Mouse (Mus musculus): ENCODE results near the gene Ifna5. TPM values are rescaled to one million over a fixed set of nuclear protein-coding genes. Genes with fewer than 3 reads are reported as not detected.

Ifna5 gene
- polyA plus RNA-seq, 1 experiment from 2014 or later = not detected

Other genes with a start within 250 kb of the Ifna5 start
- not detected in 2 replicates for gene Ifna9, start 243.1 kb upstream of the Ifna5 start, polyA plus RNA-seq (2016; fragmentation: Nextera tagmentation; extraction: Ambion mirVana)
- not detected in 2 replicates for gene Ifna12, start 232.1 kb upstream of the Ifna5 start, polyA plus RNA-seq (2016; fragmentation: Nextera tagmentation; extraction: Ambion mirVana)
- not detected in 2 replicates for gene C87499, start 201.1 kb upstream of the Ifna5 start, polyA plus RNA-seq (2016; fragmentation: Nextera tagmentation; extraction: Ambion mirVana)
- not detected in 2 replicates for gene Ifna13, start 191.1 kb upstream of the Ifna5 start, polyA plus RNA-seq (2016; fragmentation: Nextera tagmentation; extraction: Ambion mirVana)
- gene Ifna16, start 158.6 kb upstream of the Ifna5 start, polyA plus RNA-seq (2016; fragmentation: Nextera tagmentation; extraction: Ambion mirVana) = not detected in 2 replicates
- gene Ifna2, start 151.6 kb upstream of the Ifna5 start, polyA plus RNA-seq (2016; fragmentation: Nextera tagmentation; extraction: Ambion mirVana) = not detected in 2 replicates
- gene Ifnab, start 144.2 kb upstream of the Ifna5 start, polyA plus RNA-seq (2016; fragmentation: Nextera tagmentation; extraction: Ambion mirVana) = not detected in 2 replicates
- gene Gm26566, start 113.7 kb upstream of the Ifna5 start, polyA plus RNA-seq (2016; fragmentation: Nextera tagmentation; extraction: Ambion mirVana) = 0.83 and 1.1 TPM in 2 replicates
- gene Klhl9, start 113.1 kb upstream of the Ifna5 start, polyA plus RNA-seq (2016; fragmentation: Nextera tagmentation; extraction: Ambion mirVana) = 108 and 112 TPM in 2 replicates
- not detected in 2 replicates for gene Gm13271, start 80.7 kb upstream of the Ifna5 start, polyA plus RNA-seq (2016; fragmentation: Nextera tagmentation; extraction: Ambion mirVana)
- 0.14 TPM in 1 of 2 replicates, not detected in the other for gene Gm13283, start 75.4 kb upstream of the Ifna5 start, polyA plus RNA-seq (2016; fragmentation: Nextera tagmentation; extraction: Ambion mirVana)
- gene Gm13290, start 61.7 kb upstream of the Ifna5 start, polyA plus RNA-seq (2016; fragmentation: Nextera tagmentation; extraction: Ambion mirVana) = 0.33 and 0.35 TPM in 2 replicates
- not detected in 2 replicates for gene Gm13289, start 58.6 kb upstream of the Ifna5 start, polyA plus RNA-seq (2016; fragmentation: Nextera tagmentation; extraction: Ambion mirVana)
- 0.24 TPM in 1 of 2 replicates, not detected in the other for gene Gm13272, start 55.7 kb upstream of the Ifna5 start, polyA plus RNA-seq (2016; fragmentation: Nextera tagmentation; extraction: Ambion mirVana)
- 0.15 and 0.33 TPM in 2 replicates for gene Ifnz, start 53.4 kb upstream of the Ifna5 start, polyA plus RNA-seq (2016; fragmentation: Nextera tagmentation; extraction: Ambion mirVana)
- gene Gm13276, start 49.8 kb upstream of the Ifna5 start, polyA plus RNA-seq (2016; fragmentation: Nextera tagmentation; extraction: Ambion mirVana) = not detected in 2 replicates
- gene Gm13277, start 46.9 kb upstream of the Ifna5 start, polyA plus RNA-seq (2016; fragmentation: Nextera tagmentation; extraction: Ambion mirVana) = not detected in 2 replicates
- not detected in 2 replicates for gene Gm13278, start 44.0 kb upstream of the Ifna5 start, polyA plus RNA-seq (2016; fragmentation: Nextera tagmentation; extraction: Ambion mirVana)
- not detected in 2 replicates for gene Gm13275, start 41.0 kb upstream of the Ifna5 start, polyA plus RNA-seq (2016; fragmentation: Nextera tagmentation; extraction: Ambion mirVana)
- gene Gm13279, start 38.1 kb upstream of the Ifna5 start, polyA plus RNA-seq (2016; fragmentation: Nextera tagmentation; extraction: Ambion mirVana) = not detected in 2 replicates
- gene Gm13285, start 35.9 kb upstream of the Ifna5 start, polyA plus RNA-seq (2016; fragmentation: Nextera tagmentation; extraction: Ambion mirVana) = 1.1 TPM in 1 of 2 replicates, not detected in the other
- gene Gm13287, start 32.3 kb upstream of the Ifna5 start, polyA plus RNA-seq (2016; fragmentation: Nextera tagmentation; extraction: Ambion mirVana) = 1.2 TPM in 1 of 2 replicates, not detected in the other
- gene Gm13288, start 30.0 kb upstream of the Ifna5 start, polyA plus RNA-seq (2016; fragmentation: Nextera tagmentation; extraction: Ambion mirVana) = not detected in 2 replicates
- gene Ifna7, start 19.3 kb upstream of the Ifna5 start, polyA plus RNA-seq (2016; fragmentation: Nextera tagmentation; extraction: Ambion mirVana) = not detected in 2 replicates
- gene Ifna11, start 15.6 kb upstream of the Ifna5 start, polyA plus RNA-seq (2016; fragmentation: Nextera tagmentation; extraction: Ambion mirVana) = not detected in 2 replicates
- not detected in 2 replicates for gene Ifna6, start 8.1 kb upstream of the Ifna5 start, polyA plus RNA-seq (2016; fragmentation: Nextera tagmentation; extraction: Ambion mirVana)
- not detected in 2 replicates for gene Ifna4, start 6.3 kb downstream of the Ifna5 start, polyA plus RNA-seq (2016; fragmentation: Nextera tagmentation; extraction: Ambion mirVana)
- not detected in 2 replicates for gene Ifna1, start 14.6 kb downstream of the Ifna5 start, polyA plus RNA-seq (2016; fragmentation: Nextera tagmentation; extraction: Ambion mirVana)
- not detected in 2 replicates for gene Ifne, start 44.7 kb downstream of the Ifna5 start, polyA plus RNA-seq (2016; fragmentation: Nextera tagmentation; extraction: Ambion mirVana)